Mouse (Mus musculus) cerebellum, adult 8-10 months (tissue): ENCODE measurements at regions not wholly inside any gene's neighbourhood (a gene's known extent, or its start where the extent isn't known, plus 50 kb on each side); places are given as distances from the start of the nearest gene placed in this dataset.

Source experiments
- DNase-seq: peaks from one replicate; pipeline ENCODE4 v3.0.0; 2022

DNA sequence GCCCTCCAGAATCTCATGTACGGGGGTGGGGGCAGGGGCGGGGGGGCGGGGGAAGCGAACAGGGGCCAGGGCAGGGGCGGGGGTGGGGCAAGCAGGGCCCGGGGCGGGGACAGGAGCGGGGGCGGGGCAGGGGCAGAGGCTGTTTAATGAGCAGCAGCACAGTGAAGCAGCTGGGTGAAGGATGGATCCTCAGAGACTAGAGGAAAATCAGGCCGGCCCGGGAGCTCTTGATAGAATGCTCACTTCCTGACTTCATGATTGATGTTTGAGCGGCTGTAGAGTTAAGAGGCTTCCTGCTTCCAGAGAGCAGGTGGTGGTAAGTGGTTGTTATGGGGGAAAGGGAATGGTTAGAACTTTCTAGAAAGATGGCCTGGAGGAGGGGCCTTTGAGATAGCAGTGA, 347.5 kb upstream of the Kcnab2 start:
- DNase-seq: no peak

GRCm38 (mm10) chr4:152816139-152816757, 338.6 kb upstream of the Kcnab2 start:
- no peak for DNase-seq

GRCm38 (mm10) chr4:152806611-152807010, 328.9 kb upstream of the Kcnab2 start:
- DNase-seq: no peak

- DNase-seq: no peak
Measured at GRCm38 (mm10) chr4:152799392-152799791, 321.7 kb upstream of the Kcnab2 start.

GRCm38 (mm10) chr4:152788431-152788830, 310.8 kb upstream of the Kcnab2 start:
- no peak for DNase-seq

DNA sequence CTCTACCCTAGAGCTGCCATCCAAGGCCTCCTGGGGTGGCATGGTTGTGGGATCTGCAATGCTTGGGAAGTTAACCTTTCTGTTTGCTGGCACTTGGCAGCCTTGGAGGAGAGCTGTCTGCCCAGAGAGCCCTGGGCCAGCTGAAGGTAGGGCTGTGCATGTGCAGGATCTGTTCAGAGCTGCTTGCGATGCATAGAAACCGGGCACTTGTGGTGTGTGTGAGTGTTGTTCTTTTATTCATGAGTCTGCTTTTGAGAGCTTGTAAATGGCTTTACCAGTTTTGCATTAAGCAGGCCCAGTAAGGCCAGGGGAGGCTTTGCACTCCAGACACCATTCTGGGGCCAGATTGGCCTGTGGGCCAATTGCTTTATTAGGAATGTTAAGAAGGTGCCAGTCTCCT, 307.3 kb upstream of the Kcnab2 start:
- DNase-seq: no peak

- DNase-seq: peak; percentile 12
Measured at GRCm38 (mm10) chr4:152779526-152779925, 301.9 kb upstream of the Kcnab2 start.

DNA sequence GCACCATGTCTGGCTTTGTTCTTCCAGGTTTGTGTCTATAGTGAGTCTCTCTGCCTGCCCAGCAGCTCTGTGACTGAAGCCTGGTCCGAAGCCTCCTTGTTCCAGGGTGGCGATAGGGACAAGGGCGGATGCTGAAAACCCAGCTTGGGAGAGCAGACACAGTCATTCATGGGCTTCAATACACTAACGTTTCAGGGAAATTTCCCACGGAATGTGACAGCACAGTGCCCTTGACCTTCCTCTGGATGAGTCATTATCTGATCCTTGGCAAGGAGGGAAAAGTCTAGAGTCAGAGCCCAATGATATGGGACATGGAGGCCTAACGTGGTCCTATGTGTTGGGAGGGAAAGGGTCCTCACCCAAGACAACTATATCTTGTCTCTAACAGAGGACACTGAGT, 298.1 kb upstream of the Kcnab2 start:
- DNase-seq: no peak

- no peak for DNase-seq
Measured at GRCm38 (mm10) chr4:152771386-152771785, 293.7 kb upstream of the Kcnab2 start.

- DNase-seq: no peak
Measured at GRCm38 (mm10) chr4:152767372-152767771, 289.7 kb upstream of the Kcnab2 start.

GRCm38 (mm10) chr4:152763116-152763515, 285.4 kb upstream of the Kcnab2 start:
- no peak for DNase-seq

DNA sequence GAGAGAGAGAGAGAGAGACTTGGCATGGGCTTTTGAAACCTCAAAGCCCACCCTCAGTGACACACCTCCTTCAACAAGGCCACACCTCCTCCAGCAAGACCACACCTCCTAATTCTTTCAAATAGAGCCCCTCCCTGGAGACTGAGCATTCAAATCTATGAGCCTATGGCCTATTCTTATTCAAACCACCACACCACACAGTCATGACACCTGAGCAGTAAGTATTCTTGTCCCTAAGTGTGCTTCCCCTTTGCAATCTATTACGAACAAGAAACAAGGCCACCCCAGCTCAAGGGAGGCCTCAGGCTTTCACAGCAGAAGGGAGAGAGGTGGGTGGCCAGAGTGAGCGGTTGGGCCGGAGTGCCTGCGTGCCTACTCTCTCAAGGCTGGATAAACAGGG, 284.9 kb upstream of the Kcnab2 start:
- no peak for DNase-seq

GRCm38 (mm10) chr4:152757191-152757590, 279.5 kb upstream of the Kcnab2 start:
- DNase-seq: peak; percentile 4

- peak; percentile 71 for DNase-seq
Measured at GRCm38 (mm10) chr4:152756535-152756934, 278.9 kb upstream of the Kcnab2 start.

GRCm38 (mm10) chr4:152755756-152756155, 278.1 kb upstream of the Kcnab2 start:
- DNase-seq: no peak

- no peak for DNase-seq
Measured at GRCm38 (mm10) chr4:152744366-152744765, 266.7 kb upstream of the Kcnab2 start.

DNA sequence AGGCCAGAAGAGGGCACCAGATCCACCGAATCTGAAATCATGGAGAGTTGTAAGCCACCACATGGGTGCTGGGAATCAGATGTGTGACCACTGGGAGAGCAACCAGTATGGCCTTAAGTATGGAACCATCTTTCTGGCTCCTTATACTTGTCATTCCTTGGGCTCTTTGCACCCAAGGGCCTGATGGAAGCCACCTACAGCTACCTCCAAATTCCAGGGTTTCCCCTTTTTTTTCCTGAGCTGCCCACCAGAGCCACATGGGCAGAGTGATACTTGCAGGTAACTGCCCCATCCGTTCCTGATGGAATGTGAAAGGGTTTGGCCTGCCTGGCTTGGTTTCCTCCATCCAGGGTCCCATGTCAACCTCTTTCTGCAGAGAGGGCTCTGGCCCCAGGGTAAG, 255.3 kb upstream of the Kcnab2 start:
- DNase-seq: no peak

GRCm38 (mm10) chr4:152731988-152732387, 254.3 kb upstream of the Kcnab2 start:
- DNase-seq: peak; percentile 15

DNA sequence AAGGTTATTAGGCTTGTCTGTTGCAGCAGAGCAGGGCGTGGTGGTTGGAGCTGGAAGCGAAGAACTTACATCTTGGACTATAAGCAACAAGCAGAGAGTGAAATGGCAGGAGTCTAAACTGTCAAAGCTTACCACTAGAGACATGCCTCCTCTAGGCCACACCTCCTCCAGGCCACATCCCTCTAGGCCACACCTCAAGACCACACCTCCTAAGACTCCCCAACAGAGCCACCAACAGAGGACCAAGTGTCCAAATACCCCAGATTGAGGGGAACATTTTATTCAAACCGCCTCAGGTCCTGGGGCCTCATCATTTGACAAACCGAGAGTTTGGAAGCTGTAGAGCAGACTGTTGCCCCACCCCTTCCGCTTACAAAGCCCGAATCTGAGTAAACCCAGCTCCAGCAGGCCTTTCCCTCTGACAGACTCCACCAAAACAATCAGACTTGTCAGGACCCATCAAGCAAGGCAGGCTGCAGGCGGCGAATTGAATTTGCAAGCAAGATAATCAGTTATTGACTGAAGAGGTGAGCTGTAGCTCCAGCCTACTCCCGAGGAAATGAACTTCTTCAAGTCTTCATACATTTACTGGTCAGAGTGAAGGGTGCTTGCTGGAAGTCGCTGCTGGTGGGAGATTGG, 253.5 kb upstream of the Kcnab2 start:
- no peak for DNase-seq

DNA sequence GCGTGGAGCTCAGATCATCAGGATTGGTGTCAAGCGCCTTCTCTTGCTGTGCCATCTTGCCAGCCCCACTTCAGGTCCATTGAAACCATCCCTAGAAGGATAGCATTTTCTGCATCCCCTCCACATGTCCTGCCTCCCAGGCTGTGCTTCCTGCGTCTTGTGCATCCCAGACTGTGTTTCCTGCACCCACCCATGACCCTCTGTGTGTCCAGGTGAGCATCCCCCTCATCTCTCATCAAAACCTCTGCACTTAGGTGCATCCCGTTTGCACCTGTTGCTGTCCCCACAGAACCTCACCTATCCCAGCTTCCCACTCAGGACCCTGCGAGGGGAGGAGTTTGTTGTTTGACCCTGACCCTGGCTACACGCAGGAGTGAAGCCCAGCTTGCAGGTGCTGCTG, 251.8 kb upstream of the Kcnab2 start:
- no peak for DNase-seq

DNA sequence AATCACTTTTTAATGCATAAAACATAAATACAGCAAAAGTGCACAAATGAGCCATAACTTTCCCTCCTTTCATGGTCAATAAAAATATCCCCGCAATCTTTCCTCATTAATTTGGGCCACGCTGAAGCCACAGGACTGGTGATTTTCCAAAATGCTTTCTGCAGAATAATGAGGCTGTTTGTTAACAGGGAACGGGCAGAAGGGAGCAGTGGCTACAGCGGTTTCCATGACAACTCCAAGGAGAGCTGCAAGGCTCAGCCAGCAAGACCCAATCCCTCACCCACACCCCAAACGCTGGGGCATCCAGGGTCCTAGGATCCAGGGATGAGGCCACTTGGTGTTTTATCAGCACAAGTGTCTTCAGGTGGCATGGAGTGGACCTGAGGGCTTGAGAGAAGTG, 248.2 kb upstream of the Kcnab2 start:
- no peak for DNase-seq

DNA sequence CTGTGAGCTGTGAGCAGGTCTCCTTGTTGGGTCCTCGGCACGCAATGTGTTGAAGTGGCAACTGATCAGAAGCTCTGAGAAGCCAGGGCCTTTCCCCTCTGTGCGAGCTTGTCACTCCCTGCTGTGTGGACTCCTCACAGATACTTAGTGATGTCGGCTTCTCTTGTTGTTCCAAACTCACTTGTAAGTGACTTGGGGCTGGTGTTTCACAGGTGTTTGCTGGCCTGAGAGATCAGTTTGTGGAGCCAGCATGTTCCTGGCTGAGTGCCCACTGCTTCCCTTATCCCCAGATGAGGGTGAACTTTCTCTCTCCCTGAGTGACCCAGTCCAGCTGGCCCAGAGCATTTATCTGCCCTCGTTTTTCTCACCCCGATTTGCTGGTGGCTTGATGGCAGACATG, 247.8 kb upstream of the Kcnab2 start:
- no peak for DNase-seq

DNA sequence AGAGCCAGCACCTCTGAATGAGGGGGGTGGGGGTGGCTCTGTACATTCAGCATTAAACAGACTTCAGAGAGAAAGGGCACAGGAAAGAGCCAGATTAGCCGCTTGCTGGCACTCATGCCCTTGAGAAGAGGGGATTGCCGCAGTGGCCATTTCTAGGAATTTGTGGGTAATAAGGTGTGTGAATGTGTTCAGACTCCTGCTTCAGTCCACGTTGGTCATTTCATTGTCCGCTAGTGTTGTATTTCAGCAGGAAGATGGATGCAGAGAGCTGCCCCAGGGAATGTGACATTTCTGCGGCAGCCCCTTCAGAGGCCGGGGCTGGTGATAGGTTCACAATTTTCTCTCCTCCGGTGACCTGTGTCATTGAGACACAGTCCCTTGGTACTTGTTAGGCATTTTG, 247.1 kb upstream of the Kcnab2 start:
- no peak for DNase-seq

DNA sequence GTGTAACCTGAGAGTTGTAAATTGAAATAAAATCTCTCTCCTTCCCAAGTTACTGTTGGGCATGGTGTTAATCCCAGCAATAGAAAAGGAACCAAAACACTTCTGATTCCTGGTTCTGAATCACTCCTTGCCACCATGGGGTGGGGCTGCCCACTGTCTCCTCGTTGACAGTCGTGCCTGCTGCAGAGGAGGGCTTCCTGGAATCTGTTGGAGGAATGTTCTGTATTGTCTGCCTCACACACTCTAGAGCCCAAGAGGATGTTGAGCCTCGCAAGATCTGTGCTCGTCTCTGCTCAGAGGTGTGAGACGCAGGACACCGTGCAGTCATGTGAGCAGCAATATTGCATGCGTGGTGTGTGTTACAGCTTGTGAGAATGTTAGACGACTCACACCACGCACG, 246.4 kb upstream of the Kcnab2 start:
- no peak for DNase-seq

DNA sequence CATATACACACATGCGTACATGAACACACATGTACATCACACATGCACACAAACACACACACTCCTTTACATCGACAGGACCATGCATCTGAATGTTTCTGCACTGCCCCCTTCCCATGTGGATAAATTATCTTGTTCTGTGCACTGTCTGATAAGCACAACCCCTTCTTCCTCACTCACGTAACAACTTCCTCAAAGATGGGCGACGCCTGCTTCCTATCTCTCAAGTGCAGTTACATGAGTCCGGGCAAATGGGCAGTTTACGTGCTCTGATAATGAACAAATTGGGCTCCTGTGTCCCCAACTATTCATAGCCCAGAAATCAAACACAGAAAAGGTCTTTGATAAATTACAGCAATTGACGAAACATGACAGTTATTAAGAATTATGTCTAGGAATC, 242.9 kb upstream of the Kcnab2 start:
- no peak for DNase-seq
